Mouse (Mus musculus): ENCODE results near the gene Slc47a2.
"Not testable (repeated sequence)": the region's sequence is repeated elsewhere in the genome, so short reads cannot be mapped to it uniquely, and the experiment has no call there.

Slc47a2 gene

GRCm38 (mm10) chr11:61340374-61340773 is 2.3 kb downstream of the Slc47a2 start:
- DNase-seq: no peak

- DNase-seq: no peak
These were observed 5.1 kb downstream of the Slc47a2 start for GRCm38 (mm10) chr11:61337586-61337985.

- no peak for DNase-seq
These were observed 21.6 kb downstream of the Slc47a2 start for GRCm38 (mm10) chr11:61320904-61321687.

GRCm38 (mm10) chr11:61319923-61320567 is 22.6 kb downstream of the Slc47a2 start:
- no peak for DNase-seq

- DNase-seq: no peak
These were observed 23.3 kb downstream of the Slc47a2 start for GRCm38 (mm10) chr11:61319233-61319922.

GRCm38 (mm10) chr11:61316864-61317263 is 25.8 kb downstream of the Slc47a2 start:
- no peak for DNase-seq

GRCm38 (mm10) chr11:61310321-61310720 is 32.3 kb downstream of the Slc47a2 start:
- no peak for DNase-seq

- no peak for DNase-seq
These were observed 32.8 kb downstream of the Slc47a2 start for GRCm38 (mm10) chr11:61309831-61310230.

- no peak for DNase-seq
These were observed 34.9 kb downstream of the Slc47a2 start for GRCm38 (mm10) chr11:61307795-61308194.

GRCm38 (mm10) chr11:61305377-61305776 is 37.3 kb downstream of the Slc47a2 start:
- DNase-seq: peak in 1 of 2 experiments; percentile 51

- DNase-seq: not testable (repeated sequence)
These were observed 38.1 kb downstream of the Slc47a2 start for GRCm38 (mm10) chr11:61304535-61304934.

- no peak for DNase-seq
These were observed 41.8 kb downstream of the Slc47a2 start for GRCm38 (mm10) chr11:61300716-61301392.

GRCm38 (mm10) chr11:61300205-61300604 is 42.5 kb downstream of the Slc47a2 start:
- DNase-seq: no peak

GRCm38 (mm10) chr11:61297901-61298300 is 44.8 kb downstream of the Slc47a2 start:
- DNase-seq: no peak

GRCm38 (mm10) chr11:61297326-61297725 is 45.3 kb downstream of the Slc47a2 start:
- no peak for DNase-seq

GRCm38 (mm10) chr11:61296556-61296955 is 46.1 kb downstream of the Slc47a2 start:
- no peak for DNase-seq

GRCm38 (mm10) chr11:61295556-61295955 is 47.1 kb downstream of the Slc47a2 start:
- DNase-seq: no peak

- DNase-seq: no peak
These were observed 48.2 kb downstream of the Slc47a2 start for GRCm38 (mm10) chr11:61294431-61294830.

- no peak for DNase-seq
These were observed 49.4 kb downstream of the Slc47a2 start for GRCm38 (mm10) chr11:61293251-61293650.

- DNase-seq: no peak
These were observed 58.3 kb downstream of the Slc47a2 start for GRCm38 (mm10) chr11:61284323-61284722.

- DNase-seq: no peak
These were observed 59.1 kb downstream of the Slc47a2 start for GRCm38 (mm10) chr11:61283414-61284049.

GRCm38 (mm10) chr11:61278445-61279077 is 64.1 kb downstream of the Slc47a2 start:
- DNase-seq: no peak

Measured in spleen, adult 18-20 months (tissue).